Mouse (Mus musculus): ENCODE measurements at regions not wholly inside any gene's neighbourhood (a gene's known extent, or its start where the extent isn't known, plus 50 kb on each side); places are given as distances from the start of the nearest gene placed in this dataset.

DNA sequence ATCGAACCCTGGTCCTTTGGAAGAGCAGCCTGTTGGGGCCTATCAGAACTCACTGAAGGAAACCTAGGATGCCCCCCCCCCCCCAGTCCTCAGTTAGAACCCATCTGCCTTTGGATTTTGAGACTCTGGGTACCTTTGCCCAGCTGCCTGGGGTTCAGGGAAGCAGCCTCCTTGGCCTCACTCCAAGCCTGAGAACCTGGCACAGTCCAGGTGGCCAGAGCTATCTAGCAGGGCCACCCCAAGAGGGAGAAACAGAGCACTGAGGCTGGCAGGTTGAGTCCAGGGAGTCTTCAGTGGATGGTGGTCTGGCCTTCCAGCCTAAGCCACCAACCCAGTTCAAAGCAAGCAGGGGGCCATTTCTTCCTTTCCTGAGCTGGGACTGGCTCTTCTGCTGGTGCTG is 100.2 kb downstream of the Cstad start:
- no peak for TF ChIP-seq GATA1 (IDR thresholded peaks at IDR 0.05; ENCODE audit: low read length)
- TF ChIP-seq TAL1 (IDR thresholded peaks at IDR 0.05; ENCODE audit: low read length) = no peak
